Mouse (Mus musculus) kidney, embryonic 15.5 days (tissue): ENCODE data around the gene Tcf21. TPM values are rescaled to one million over a fixed set of nuclear protein-coding genes. Genes with fewer than 3 reads are reported as not detected.

Experiments
- ATAC-seq: fragments of 200-750 bp; cut with Nextera tagmentation; replicated peaks from 2 replicates; pipeline ENCODE4 v1.8.0; 2017; ENCODE audit warnings: moderate TSS enrichment; ENCODE audit not compliant: low FRiP score
- H3K27ac ChIP-seq: fragments of 300-500 bp; sonication (generic); 2 replicates; pipeline ENCODE4 v1.5.1; 2015; ENCODE audit warnings: mild to moderate bottlenecking, inconsistent platforms
- H3K27me3 ChIP-seq: fragments of 300-500 bp; sonication (generic); 2 replicates; pipeline ENCODE4 v1.6.1; 2015; ENCODE audit warnings: inconsistent platforms
- H3K36me3 ChIP-seq: fragments of 300-500 bp; sonication (generic); 2 replicates; pipeline ENCODE4 v1.6.1; 2015; ENCODE audit warnings: inconsistent platforms
- H3K4me1 ChIP-seq: fragments of 300-500 bp; sonication (generic); 2 replicates; pipeline ENCODE4 v1.6.1; 2015; ENCODE audit warnings: inconsistent platforms
- H3K4me2 ChIP-seq: fragments of 300-500 bp; sonication (generic); 2 replicates; pipeline ENCODE4 v1.6.1; 2015; ENCODE audit warnings: moderate library complexity, mild to moderate bottlenecking, inconsistent platforms
- H3K4me3 ChIP-seq: fragments of 300-500 bp; sonication (generic); replicated peaks from 2 replicates; pipeline ENCODE4 v1.5.1; 2015; ENCODE audit warnings: mild to moderate bottlenecking, inconsistent platforms
- H3K9ac ChIP-seq: fragments of 300-500 bp; sonication (generic); 2 replicates; pipeline ENCODE4 v1.6.1; 2015; ENCODE audit warnings: mild to moderate bottlenecking, inconsistent platforms
- H3K9me3 ChIP-seq: fragments of 300-500 bp; sonication (generic); replicated peaks from 2 replicates; pipeline ENCODE4 v1.6.1; 2016; ENCODE audit warnings: inconsistent platforms
- WGBS: fragments of 180-500 bp; shearing (Covaris S2); methylation state at CpG from one replicate; pipeline ENCODE4 v1.1.7; 2015; ENCODE audit warnings: mixed read lengths; 5-methylcytosine and 5-hydroxymethylcytosine counted together
- polyA plus RNA-seq: library from polyadenylated mRNA; unstranded; fragments of >200 nt; fragmentation: Nextera tagmentation; extraction: Ambion mirVana; gene quantifications from 2 replicates; pipeline ENCODE4 v1.2.1, GENCODE M21; 2015

Gene Tcf21
- polyA plus RNA-seq, 1 experiment from 2014 or later, result 325 TPM

DNA sequence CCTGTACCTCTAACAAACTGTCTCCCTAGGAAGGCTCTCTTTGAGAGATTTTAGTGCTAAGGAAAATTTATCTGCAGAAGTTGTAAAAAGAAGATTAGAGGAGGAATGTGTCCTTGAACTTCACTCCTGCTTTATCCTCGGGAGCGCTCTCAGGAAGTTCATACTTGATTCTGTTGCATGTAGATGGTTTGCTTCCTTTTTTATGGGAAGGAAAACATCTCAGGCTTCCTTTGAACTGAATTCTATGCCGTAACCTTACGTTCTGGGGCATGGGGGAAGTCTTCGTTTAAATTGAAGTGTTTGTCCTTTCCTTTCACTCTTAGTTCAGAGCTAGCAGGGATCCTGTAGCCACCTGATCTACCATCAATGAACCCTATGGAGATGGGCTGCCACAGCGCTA lies 2.9 kb upstream of the Tcf21 start:
- Histone ChIP-seq H3K4me3 (peak overlapping the region; percentile 5; the same call in 1 of the 2 replicates), H3K4me2 (peak overlapping the region; percentile 56), H3K4me1 (peaks cover 33% of the 10 kb centered on the region), H3K9ac (peak overlapping the region; percentile 1; the same call in 1 of the 2 replicates), H3K36me3 (no peaks in the 10 kb centered on the region), H3K9me3 (no peaks in the 10 kb centered on the region), H3K27me3 (0 out of 2 replicates have a peak, but pooled peaks cover 6% of the 10 kb centered on the region), H3K27ac (peak overlapping the region; percentile 94)
- no peak for ATAC-seq
- WGBS, result 7% methylated on average over 6 of the region's 6 CpGs

DNA sequence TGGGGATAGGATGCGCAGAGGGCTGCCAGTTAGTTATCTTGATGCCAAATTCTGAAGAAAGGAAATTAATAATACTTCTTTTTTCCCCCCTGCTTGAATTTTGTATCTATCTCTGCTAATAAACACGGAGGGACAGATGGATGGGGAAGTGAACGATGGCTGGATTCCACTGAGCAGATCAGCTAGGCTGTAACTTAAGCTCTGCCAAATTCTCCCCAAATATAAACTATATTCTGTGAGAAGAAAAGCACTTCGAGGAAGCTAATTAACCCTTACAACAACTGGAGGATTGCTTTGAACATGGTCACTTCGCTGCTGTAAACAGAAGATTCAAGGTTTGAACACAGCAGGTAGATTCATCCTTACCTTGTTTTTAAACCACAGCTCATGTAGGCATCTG lies 2.5 kb upstream of the Tcf21 start:
- Histone ChIP-seq H3K4me1 (peaks cover 34% of the 10 kb centered on the region), H3K4me2 (peak overlapping the region; percentile 56), H3K36me3 (no peaks in the 10 kb centered on the region), H3K9me3 (no peaks in the 10 kb centered on the region), H3K27me3 (peaks cover 9% of the 10 kb centered on the region; the same call in 1 of the 2 replicates), H3K27ac (peak overlapping the region; percentile 94), H3K4me3 (no peak overlapping the region), H3K9ac (peak overlapping the region; percentile 1; the same call in 1 of the 2 replicates)
- no peak for ATAC-seq
- 5% methylated on average over 5 of the region's 5 CpGs for WGBS

DNA sequence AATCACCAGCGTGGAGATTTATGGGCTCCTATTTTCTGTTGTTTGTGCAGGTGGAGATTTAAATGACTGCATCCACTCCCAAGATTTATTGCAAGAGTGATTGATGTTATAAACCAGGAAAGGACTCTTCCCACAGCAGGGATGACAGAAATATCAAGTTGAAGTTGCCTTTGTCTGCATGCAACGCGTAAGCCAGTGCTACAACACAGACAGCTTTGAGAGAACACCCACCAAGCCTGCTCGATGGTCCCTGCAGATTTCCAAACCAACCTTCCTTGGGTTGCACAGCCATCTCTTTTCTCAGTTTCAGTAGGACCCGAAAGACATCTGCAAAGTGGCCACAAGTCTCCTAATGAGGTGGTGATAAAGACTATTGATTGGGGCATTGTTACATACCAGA lies 1.7 kb upstream of the Tcf21 start:
- peak overlapping the region; percentile 56 for H3K4me2 ChIP-seq
- 8% methylated on average over 5 of the region's 5 CpGs for WGBS
- H3K27ac ChIP-seq, result peak overlapping the region; percentile 94
- peaks cover 9% of the 10 kb centered on the region; the same call in 1 of the 2 replicates for H3K27me3 ChIP-seq
- ATAC-seq, result peak; percentile 61
- no peak overlapping the region; the same call in 1 of the 2 replicates for H3K4me3 ChIP-seq
- H3K36me3 ChIP-seq, result no peaks in the 10 kb centered on the region
- H3K4me1 ChIP-seq, result peaks cover 35% of the 10 kb centered on the region
- H3K9ac ChIP-seq, result no peak overlapping the region
- H3K9me3 ChIP-seq, result no peaks in the 10 kb centered on the region

DNA sequence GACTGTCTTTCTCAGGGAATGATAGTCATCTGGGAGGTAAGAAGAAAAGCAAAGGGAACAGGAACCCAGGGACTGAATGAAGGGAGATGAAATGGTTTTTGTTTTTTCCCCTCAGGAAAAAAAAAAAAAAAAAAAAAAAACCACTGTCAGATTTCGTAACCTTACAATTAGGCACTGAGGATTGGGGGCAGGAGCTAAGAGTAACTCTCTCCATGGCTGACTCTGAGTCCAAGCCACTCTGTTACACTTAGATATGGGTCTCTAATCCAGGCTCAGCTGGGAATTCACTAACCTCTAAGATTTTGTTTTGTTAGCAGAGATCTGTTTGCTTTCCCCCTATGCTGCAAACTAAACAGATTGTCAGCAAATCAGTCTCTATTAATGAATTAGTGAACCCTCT lies 1.3 kb upstream of the Tcf21 start:
- no peak overlapping the region; the same call in 1 of the 2 replicates for H3K9ac ChIP-seq
- 12% methylated on average over 1 of the region's 1 CpGs for WGBS
- H3K9me3 ChIP-seq, result no peaks in the 10 kb centered on the region
- peak overlapping the region; percentile 56 for H3K4me2 ChIP-seq
- ATAC-seq, result peak; percentile 30; the same call in 1 of the 2 replicates
- peak overlapping the region; percentile 61 for H3K4me3 ChIP-seq
- H3K4me1 ChIP-seq, result peaks cover 38% of the 10 kb centered on the region
- H3K27ac ChIP-seq, result peak overlapping the region; percentile 94
- peaks cover 9% of the 10 kb centered on the region; the same call in 1 of the 2 replicates for H3K27me3 ChIP-seq
- H3K36me3 ChIP-seq, result no peaks in the 10 kb centered on the region

DNA sequence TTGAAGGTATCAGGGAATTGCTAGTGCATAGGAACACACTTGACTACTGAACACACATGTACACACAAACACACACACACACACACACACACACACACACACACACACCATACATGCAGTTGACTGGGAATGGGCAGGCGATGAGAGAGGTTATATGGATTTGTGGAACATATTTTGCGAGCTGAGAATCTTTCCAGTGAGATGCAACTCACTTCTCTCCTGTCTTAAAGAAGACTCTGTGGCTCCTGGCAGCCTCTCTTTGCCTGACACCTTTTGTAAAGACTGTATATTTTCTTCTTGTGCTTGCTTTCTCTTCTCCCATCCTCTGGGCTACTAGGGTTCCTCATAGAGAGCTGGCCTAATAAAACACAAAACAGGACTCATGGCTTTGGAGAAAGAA lies 867 bp upstream of the Tcf21 start:
- Histone ChIP-seq H3K4me1 (peaks cover 43% of the 10 kb centered on the region), H3K36me3 (no peaks in the 10 kb centered on the region), H3K9ac (peak overlapping the region; percentile 74), H3K27ac (peak overlapping the region; percentile 94), H3K9me3 (no peaks in the 10 kb centered on the region), H3K4me3 (peak overlapping the region; percentile 61), H3K4me2 (peak overlapping the region; percentile 56), H3K27me3 (peaks cover 12% of the 10 kb centered on the region)
- WGBS, result 21% methylated on average over 2 of the region's 2 CpGs
- ATAC-seq, result no peak

DNA sequence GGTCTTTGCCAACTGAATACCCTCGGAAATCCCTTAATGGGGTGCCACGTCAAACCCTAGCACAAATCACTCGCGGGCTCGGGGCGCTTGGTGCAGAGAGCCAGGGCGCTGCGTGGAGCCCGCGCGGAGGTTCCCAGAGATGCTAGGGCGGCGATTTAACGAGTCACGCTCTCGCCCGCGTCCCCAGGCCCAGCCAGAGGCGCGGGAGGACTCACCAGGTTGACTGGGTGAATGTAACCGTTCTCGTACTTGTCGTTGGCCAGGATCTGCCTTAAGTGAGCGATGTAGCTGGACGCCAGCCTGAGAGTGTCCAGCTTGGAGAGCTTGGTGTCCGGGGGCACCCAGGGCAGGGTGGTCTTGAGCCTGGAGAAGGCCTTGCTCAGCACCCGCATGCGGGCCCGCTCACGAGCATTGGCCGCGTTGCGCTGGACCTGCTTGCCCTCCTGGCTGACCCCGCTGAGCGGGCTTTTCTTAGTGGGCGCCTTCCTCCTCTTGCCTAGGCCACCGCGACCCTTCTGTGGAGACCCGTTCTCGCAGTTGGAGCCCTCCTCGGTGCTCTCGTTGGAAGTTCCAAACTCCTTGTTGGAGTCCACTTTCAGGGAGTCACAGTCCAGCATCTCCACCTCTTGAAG lies 619 bp downstream of the Tcf21 start:
- peak overlapping the region; percentile 61 for H3K4me3 ChIP-seq
- no peaks in the 10 kb centered on the region for H3K36me3 ChIP-seq
- WGBS, result under 1% methylated on average over 42 of the region's 42 CpGs
- H3K4me1 ChIP-seq, result peaks cover 54% of the 10 kb centered on the region
- peak overlapping the region; percentile 56 for H3K4me2 ChIP-seq
- peaks cover 17% of the 10 kb centered on the region for H3K27me3 ChIP-seq
- 0 out of 2 replicates have a peak, but pooled peaks have one; percentile 3 for ATAC-seq
- H3K9ac ChIP-seq, result peak overlapping the region; percentile 74
- no peaks in the 10 kb centered on the region for H3K9me3 ChIP-seq
- peak overlapping the region; percentile 94 for H3K27ac ChIP-seq

DNA sequence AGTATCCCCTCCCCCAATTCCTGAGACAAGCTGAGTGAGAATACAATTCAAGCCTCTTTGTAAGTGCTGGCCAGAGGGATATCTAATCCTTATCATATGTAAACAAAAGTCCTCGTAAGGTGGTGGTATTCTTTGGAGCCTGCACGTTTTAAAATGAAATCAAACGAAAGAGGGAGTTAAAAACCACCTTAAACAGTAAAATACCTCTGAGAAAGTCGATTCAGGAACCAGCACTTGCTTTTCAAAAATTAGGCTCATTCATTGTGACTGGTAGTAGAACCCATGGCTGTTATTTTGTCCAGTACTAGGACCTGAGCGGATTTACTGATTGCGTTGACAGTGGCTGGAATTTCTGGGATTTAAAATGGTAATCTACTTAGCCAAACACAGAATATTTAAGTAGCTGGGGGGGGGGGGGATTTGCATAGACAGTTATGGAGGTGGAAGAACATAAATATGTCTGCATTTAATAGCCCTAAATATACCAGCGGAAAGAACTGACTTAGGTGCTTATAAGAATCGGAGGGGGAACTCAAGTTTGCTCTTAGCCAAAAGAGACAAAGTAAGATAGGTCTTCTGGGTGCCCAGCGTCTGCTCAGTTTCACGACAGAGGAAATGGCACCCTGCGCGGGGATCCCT lies 1.3 kb downstream of the Tcf21 start:
- Histone ChIP-seq H3K9me3 (no peaks in the 10 kb centered on the region), H3K4me1 (peaks cover 59% of the 10 kb centered on the region), H3K4me3 (peak overlapping the region; percentile 61), H3K9ac (peak overlapping the region; percentile 74), H3K4me2 (peak overlapping the region; percentile 56), H3K36me3 (no peaks in the 10 kb centered on the region), H3K27ac (peak overlapping the region; percentile 94), H3K27me3 (peaks cover 17% of the 10 kb centered on the region)
- ATAC-seq, result no peak
- under 1% methylated on average over 12 of the region's 12 CpGs for WGBS

DNA sequence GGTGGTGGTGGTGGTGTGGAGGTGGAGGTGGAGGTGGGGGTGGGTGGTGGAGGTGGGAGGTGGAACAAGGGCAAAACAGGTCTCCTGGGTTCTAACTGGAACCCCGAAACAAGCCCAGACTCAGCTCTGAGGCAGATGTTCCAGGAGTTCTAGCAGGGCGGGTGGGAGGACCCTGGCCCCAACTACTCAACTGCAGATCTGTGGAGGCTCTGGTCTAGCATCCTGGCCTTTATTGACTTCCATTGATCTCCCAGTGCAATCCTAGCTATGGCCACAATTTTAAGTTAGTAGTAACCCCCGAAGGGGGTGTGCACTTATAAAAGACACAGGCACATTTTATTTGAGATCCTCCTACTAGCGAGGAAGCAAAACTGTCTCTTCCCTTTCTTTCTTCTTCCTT lies 2.0 kb downstream of the Tcf21 start:
- peak overlapping the region; percentile 49 for H3K9ac ChIP-seq
- H3K4me2 ChIP-seq, result peak overlapping the region; percentile 56
- peak overlapping the region; percentile 61 for H3K4me3 ChIP-seq
- peaks cover 17% of the 10 kb centered on the region for H3K27me3 ChIP-seq
- H3K4me1 ChIP-seq, result peaks cover 60% of the 10 kb centered on the region
- peak overlapping the region; percentile 89 for H3K27ac ChIP-seq
- H3K36me3 ChIP-seq, result no peaks in the 10 kb centered on the region
- no peak for ATAC-seq
- WGBS, result 4% methylated on average over 4 of the region's 4 CpGs
- no peaks in the 10 kb centered on the region for H3K9me3 ChIP-seq

DNA sequence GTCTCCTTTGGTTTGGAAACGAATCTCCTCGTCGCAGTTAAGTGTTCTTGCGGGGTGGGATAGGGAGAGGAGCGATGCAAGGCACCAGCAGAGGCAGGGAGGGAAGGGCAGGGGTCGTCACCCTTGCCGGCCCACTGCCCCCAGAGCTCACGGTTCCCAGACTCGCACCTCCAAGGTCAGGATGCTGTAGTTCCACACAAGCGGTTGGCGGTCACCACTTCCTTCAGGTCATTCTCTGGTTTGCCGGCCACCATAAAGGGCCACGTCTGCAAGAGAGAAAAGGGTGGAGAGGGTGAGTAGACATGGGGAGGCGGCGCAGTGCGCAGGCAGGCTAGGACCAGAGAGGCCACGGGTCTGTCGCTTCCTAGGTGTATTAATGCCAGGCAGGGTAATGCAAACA lies 2.4 kb downstream of the Tcf21 start:
- Histone ChIP-seq H3K36me3 (no peaks in the 10 kb centered on the region), H3K4me1 (peaks cover 56% of the 10 kb centered on the region), H3K27me3 (peaks cover 17% of the 10 kb centered on the region), H3K4me3 (peak overlapping the region; percentile 61), H3K27ac (peak overlapping the region; percentile 89), H3K9ac (peak overlapping the region; percentile 49), H3K9me3 (no peaks in the 10 kb centered on the region), H3K4me2 (peak overlapping the region; percentile 56)
- 0 out of 2 replicates have a peak, but pooled peaks have one; percentile 13 for ATAC-seq
- 4% methylated on average over 18 of the region's 18 CpGs for WGBS

DNA sequence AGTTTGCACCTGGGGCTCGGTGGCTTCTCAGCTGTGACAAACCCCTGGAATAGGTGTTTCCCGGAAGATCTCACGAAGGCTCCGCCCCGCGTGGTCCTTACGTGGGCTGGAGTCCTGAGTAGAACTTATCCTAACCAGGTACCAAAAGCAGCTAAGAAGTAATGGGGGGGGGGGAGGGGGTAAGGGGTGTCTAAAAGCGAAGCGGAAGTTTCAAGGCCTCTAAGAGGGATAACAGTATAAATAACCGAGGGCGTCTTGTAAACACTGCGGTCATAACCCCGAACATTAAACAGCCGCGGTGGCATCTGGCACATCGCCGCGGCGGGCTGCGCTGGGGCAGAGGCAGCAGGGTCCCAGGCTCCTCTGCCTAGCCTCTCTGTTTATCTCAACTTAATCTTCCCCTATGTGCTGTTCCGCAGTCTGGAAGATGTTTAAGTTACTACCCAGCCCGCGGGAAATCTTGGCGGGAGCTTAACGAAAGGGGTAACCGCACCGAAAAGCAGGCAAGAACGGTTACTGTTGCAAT lies 3.7 kb downstream of the Tcf21 start:
- peak overlapping the region; percentile 87 for H3K27ac ChIP-seq
- no peaks in the 10 kb centered on the region for H3K36me3 ChIP-seq
- peaks cover 26% of the 10 kb centered on the region for H3K27me3 ChIP-seq
- no peaks in the 10 kb centered on the region for H3K9me3 ChIP-seq
- peak overlapping the region; percentile 43 for H3K9ac ChIP-seq
- peak overlapping the region; percentile 44 for H3K4me3 ChIP-seq
- ATAC-seq, result no peak
- H3K4me2 ChIP-seq, result peak overlapping the region; percentile 63
- WGBS, result 2% methylated on average over 28 of the region's 28 CpGs
- H3K4me1 ChIP-seq, result peaks cover 52% of the 10 kb centered on the region

DNA sequence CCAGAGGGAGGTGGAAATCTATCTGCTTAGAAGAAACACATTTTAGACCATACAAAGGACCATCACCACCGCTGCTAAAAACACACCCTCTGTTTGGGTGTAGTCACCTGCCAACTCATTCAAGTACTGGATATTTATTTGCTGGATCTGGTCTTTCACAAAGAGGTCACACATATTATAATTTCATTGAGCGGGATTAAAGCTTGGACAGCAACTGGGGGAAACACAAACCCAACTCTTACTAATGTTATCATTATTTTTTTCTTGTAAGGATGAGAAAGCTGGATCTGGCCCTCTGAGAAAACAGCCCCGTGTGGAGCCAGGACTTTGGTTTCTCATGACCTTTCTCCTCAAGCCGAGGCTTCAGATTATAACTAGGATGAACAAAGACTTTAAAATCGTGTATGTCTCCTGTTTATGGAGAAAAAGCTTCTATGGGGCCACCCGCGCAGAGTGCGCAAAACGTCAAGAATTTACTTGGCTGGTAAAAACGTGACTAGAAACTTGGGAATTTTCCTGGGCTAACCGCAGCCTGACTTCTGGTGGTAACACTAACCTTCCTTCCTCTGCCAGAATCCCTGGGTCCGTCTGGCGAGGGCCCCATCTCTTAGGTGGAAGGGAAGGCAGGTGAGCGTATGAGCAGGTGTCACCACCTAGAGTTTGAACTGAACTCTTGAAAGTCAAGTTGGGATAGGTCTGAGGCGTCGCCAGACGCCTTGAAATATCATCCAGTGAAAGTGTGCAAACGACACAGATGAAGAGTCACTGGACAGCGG lies 4.3 kb downstream of the Tcf21 start:
- WGBS, result 10% methylated on average over 19 of the region's 19 CpGs
- no peak for ATAC-seq
- H3K36me3 ChIP-seq, result no peaks in the 10 kb centered on the region
- peaks cover 30% of the 10 kb centered on the region for H3K27me3 ChIP-seq
- peak overlapping the region; percentile 87 for H3K27ac ChIP-seq
- H3K9ac ChIP-seq, result peak overlapping the region; percentile 43
- H3K9me3 ChIP-seq, result no peaks in the 10 kb centered on the region
- H3K4me1 ChIP-seq, result peaks cover 46% of the 10 kb centered on the region
- peak overlapping the region; percentile 44 for H3K4me3 ChIP-seq
- H3K4me2 ChIP-seq, result peak overlapping the region; percentile 63
